Mouse (Mus musculus) hindbrain, embryonic 11.5 days (tissue): ENCODE data around the gene Olfr315. TPM values are rescaled to one million over a fixed set of nuclear protein-coding genes. Genes with fewer than 3 reads are reported as not detected.

Experiments used
- polyA plus RNA-seq: library from polyadenylated mRNA; unstranded; fragments of >200 nt; fragmentation: Nextera tagmentation; extraction: Ambion mirVana; gene quantifications from 2 replicates; pipeline ENCODE4 v1.2.1, GENCODE M21; 2014

The Olfr315 gene
- polyA plus RNA-seq, 1 experiment from 2014 or later: not detected

Other genes with a start within 250 kb of the Olfr315 start
- gene Olfr330, start 238.4 kb upstream of the Olfr315 start, polyA plus RNA-seq: not detected in 2 replicates
- not detected in 2 replicates for gene Olfr329-ps, start 226.8 kb upstream of the Olfr315 start, polyA plus RNA-seq
- gene Olfr328, start 217.6 kb upstream of the Olfr315 start, polyA plus RNA-seq: 0.09 TPM in 1 of 2 replicates, not detected in the other
- not detected in 2 replicates for gene Olfr224, start 202.6 kb upstream of the Olfr315 start, polyA plus RNA-seq
- not detected in 2 replicates for gene Olfr325, start 195.5 kb upstream of the Olfr315 start, polyA plus RNA-seq
- not detected in 2 replicates for gene Olfr324, start 178.1 kb upstream of the Olfr315 start, polyA plus RNA-seq
- not detected in 2 replicates for gene 2210407C18Rik, start 157.1 kb upstream of the Olfr315 start, polyA plus RNA-seq
- gene Olfr323, start 142.7 kb upstream of the Olfr315 start, polyA plus RNA-seq: not detected in 2 replicates
- gene Trim58, start 132.7 kb upstream of the Olfr315 start, polyA plus RNA-seq: 0.27 and 0.62 TPM in 2 replicates
- gene Olfr322, start 114.4 kb upstream of the Olfr315 start, polyA plus RNA-seq: not detected in 2 replicates
- gene Olfr320, start 92.1 kb upstream of the Olfr315 start, polyA plus RNA-seq: not detected in 2 replicates
- gene Olfr319, start 74.0 kb upstream of the Olfr315 start, polyA plus RNA-seq: not detected in 2 replicates
- not detected in 2 replicates for gene Olfr318, start 49.2 kb upstream of the Olfr315 start, polyA plus RNA-seq
- gene Olfr317, start 34.0 kb upstream of the Olfr315 start, polyA plus RNA-seq: not detected in 2 replicates
- not detected in 2 replicates for gene Olfr316, start 20.5 kb upstream of the Olfr315 start, polyA plus RNA-seq
- not detected in 2 replicates for gene Olfr314, start 9.8 kb downstream of the Olfr315 start, polyA plus RNA-seq
- 8.2 and 10.1 TPM in 2 replicates for gene Fam183b, start 28.8 kb downstream of the Olfr315 start, polyA plus RNA-seq
- gene Olfr313, start 41.8 kb downstream of the Olfr315 start, polyA plus RNA-seq: not detected in 2 replicates
- 0.05 TPM in 1 of 2 replicates, not detected in the other for gene Olfr312, start 56.0 kb downstream of the Olfr315 start, polyA plus RNA-seq
- not detected in 2 replicates for gene Olfr311, start 66.1 kb downstream of the Olfr315 start, polyA plus RNA-seq
- gene Gm12258, start 74.0 kb downstream of the Olfr315 start, polyA plus RNA-seq: 16.1 and 16.6 TPM in 2 replicates
- 11.4 and 11.9 TPM in 2 replicates for gene 2810021J22Rik, start 94.0 kb downstream of the Olfr315 start, polyA plus RNA-seq
- 6.5 and 7.5 TPM in 2 replicates for gene Zfp39, start 131.0 kb downstream of the Olfr315 start, polyA plus RNA-seq
- not detected in 2 replicates for gene Btnl10, start 144.7 kb downstream of the Olfr315 start, polyA plus RNA-seq
- gene Rnf187, start 165.7 kb downstream of the Olfr315 start, polyA plus RNA-seq: 395 and 419 TPM in 2 replicates
- gene Hist3h2ba, start 175.7 kb downstream of the Olfr315 start, polyA plus RNA-seq: 108 and 114 TPM in 2 replicates
- gene Hist3h2a, start 181.5 kb downstream of the Olfr315 start, polyA plus RNA-seq: 71.2 and 75.2 TPM in 2 replicates
- gene Trim17, start 181.5 kb downstream of the Olfr315 start, polyA plus RNA-seq: 0.36 and 0.73 TPM in 2 replicates
- 15.7 and 18.2 TPM in 2 replicates for gene Trim11, start 204.9 kb downstream of the Olfr315 start, polyA plus RNA-seq